ENCODE assay signal across 24 mouse cellular contexts in the genomic region with DNA sequence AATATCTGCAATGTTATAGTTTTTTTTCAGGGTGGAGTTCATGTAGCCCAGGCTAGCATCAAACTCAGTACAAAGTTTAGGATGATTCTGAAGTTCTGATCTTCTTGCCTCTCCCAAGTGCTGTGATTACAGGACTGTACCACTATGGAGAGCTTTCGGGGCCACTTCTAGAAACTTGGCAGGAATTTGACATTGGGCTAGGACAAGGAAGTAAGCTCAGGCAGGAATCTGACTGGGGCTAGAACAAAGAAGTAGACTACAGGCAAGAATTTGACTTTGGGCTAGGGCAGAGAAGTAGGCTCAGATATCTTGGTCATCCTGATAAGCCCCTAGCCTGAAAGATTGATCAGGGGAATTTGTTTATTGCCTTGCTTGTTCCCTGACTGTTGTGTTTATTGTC.
"Had no signal": no experiment of that assay in that cellular context is flagged by ENCODE, and none has a peak within 500 bp of the region (broad histone marks: within the 10 kb centered on the region; RNA-seq: fewer than 3 reads in every experiment).

No protein-coding gene starts in this region.

- H3K36me3 ChIP-seq: embryonic facial prominence, embryonic 10.5 days; embryonic facial prominence, embryonic 12.5 days; embryonic facial prominence, embryonic 13.5 days; embryonic facial prominence, embryonic 15.5 days; forebrain, embryonic 10.5 days; forebrain, embryonic 12.5 days; forebrain, embryonic 15.5 days; heart, embryonic 10.5 days; heart, embryonic 12.5 days had no signal

- H3K27me3 ChIP-seq: embryonic facial prominence, embryonic 12.5 days; embryonic facial prominence, embryonic 13.5 days; embryonic facial prominence, embryonic 15.5 days; forebrain, embryonic 12.5 days; forebrain, embryonic 13.5 days; forebrain, embryonic 15.5 days; heart, embryonic 12.5 days had no signal

- H3K9ac ChIP-seq: embryonic facial prominence, embryonic 12.5 days; embryonic facial prominence, embryonic 13.5 days; embryonic facial prominence, embryonic 15.5 days; forebrain, embryonic 12.5 days; forebrain, embryonic 13.5 days; forebrain, embryonic 15.5 days; forebrain, postnatal 0 days; heart, embryonic 12.5 days had no signal

- H3K4me1 ChIP-seq: embryonic facial prominence, embryonic 10.5 days; embryonic facial prominence, embryonic 12.5 days; embryonic facial prominence, embryonic 13.5 days; embryonic facial prominence, embryonic 15.5 days; forebrain, embryonic 10.5 days; forebrain, embryonic 12.5 days; forebrain, embryonic 13.5 days; forebrain, embryonic 15.5 days; heart, embryonic 10.5 days; heart, embryonic 12.5 days had no signal

- H3K4me3 ChIP-seq: embryonic facial prominence, embryonic 10.5 days; embryonic facial prominence, embryonic 12.5 days; embryonic facial prominence, embryonic 13.5 days; embryonic facial prominence, embryonic 15.5 days; erythroblast, embryonic 14.5 days; forebrain, embryonic 10.5 days; forebrain, embryonic 12.5 days; forebrain, embryonic 13.5 days; forebrain, embryonic 15.5 days; gastrocnemius, adult 2 months; heart, embryonic 10.5 days; heart, embryonic 12.5 days had no signal

- H3K27ac ChIP-seq: embryonic facial prominence, embryonic 10.5 days; embryonic facial prominence, embryonic 12.5 days; embryonic facial prominence, embryonic 13.5 days; embryonic facial prominence, embryonic 15.5 days; forebrain, embryonic 10.5 days; forebrain, embryonic 12.5 days; forebrain, embryonic 13.5 days; forebrain, embryonic 15.5 days; gastrocnemius, adult 2 months; heart, embryonic 10.5 days had no signal

- DNase-seq: cerebellum, postnatal 10 days; cerebellum, postnatal 14 days; cerebellum, postnatal 25 days; cerebellum, postnatal 36 days; embryo, embryonic 11 days; forebrain, postnatal 0 days; gastrocnemius, adult 2 months; gastrocnemius, postnatal 10 days; gastrocnemius, postnatal 14 days; gastrocnemius, postnatal 25 days; gastrocnemius, postnatal 36 days; heart, adult 11 months; heart, adult 18-20 months had no signal

- H3K9me3 ChIP-seq: embryonic facial prominence, embryonic 10.5 days; embryonic facial prominence, embryonic 12.5 days; embryonic facial prominence, embryonic 13.5 days; embryonic facial prominence, embryonic 15.5 days; forebrain, embryonic 10.5 days; forebrain, embryonic 12.5 days; forebrain, embryonic 13.5 days; forebrain, embryonic 15.5 days; heart, embryonic 10.5 days had no signal
